Mouse (Mus musculus) hindbrain, embryonic 13.5 days (tissue): Measurements from ENCODE around the gene Usf1. TPM values are rescaled to one million over a fixed set of nuclear protein-coding genes. Genes with fewer than 3 reads are reported as not detected.

Experiments used
- ATAC-seq: fragments of 200-750 bp; cut with Nextera tagmentation; 2 replicates; pipeline ENCODE4 v1.8.0; 2017; ENCODE audit warnings: moderate TSS enrichment; ENCODE audit not compliant: low FRiP score
- H3K27ac ChIP-seq: fragments of 300-500 bp; sonication (generic); 2 replicates; pipeline ENCODE4 v1.5.1; 2015; ENCODE audit warnings: inconsistent platforms, mild to moderate bottlenecking, moderate library complexity
- H3K27me3 ChIP-seq: fragments of 300-500 bp; sonication (generic); 2 replicates; pipeline ENCODE4 v1.6.1; 2015; ENCODE audit warnings: mild to moderate bottlenecking, inconsistent platforms
- H3K36me3 ChIP-seq: fragments of 300-500 bp; sonication (generic); 2 replicates; pipeline ENCODE4 v1.6.1; 2015; ENCODE audit warnings: mild to moderate bottlenecking, inconsistent platforms
- H3K4me1 ChIP-seq: fragments of 300-500 bp; sonication (generic); replicated peaks from 2 replicates; pipeline ENCODE4 v1.6.1; 2015; ENCODE audit warnings: inconsistent platforms
- H3K4me2 ChIP-seq: fragments of 300-500 bp; sonication (generic); 2 replicates; pipeline ENCODE4 v1.6.1; 2015; ENCODE audit warnings: inconsistent platforms, mild to moderate bottlenecking, moderate library complexity
- H3K4me3 ChIP-seq: fragments of 300-500 bp; sonication (generic); 2 replicates; pipeline ENCODE4 v1.5.1; 2015; ENCODE audit warnings: mild to moderate bottlenecking, inconsistent platforms
- H3K9ac ChIP-seq: fragments of 300-500 bp; sonication (generic); 2 replicates; pipeline ENCODE4 v1.6.1; 2015; ENCODE audit warnings: mild to moderate bottlenecking, inconsistent platforms
- H3K9me3 ChIP-seq: fragments of 300-500 bp; sonication (generic); 2 replicates; pipeline ENCODE4 v1.6.1; 2016; ENCODE audit warnings: inconsistent platforms
- WGBS: fragments of 180-500 bp; shearing (Covaris S2); methylation state at CpG from one replicate; pipeline ENCODE4 v1.1.7; 2015; 5-methylcytosine and 5-hydroxymethylcytosine counted together
- polyA plus RNA-seq: library from polyadenylated mRNA; unstranded; fragments of >200 nt; fragmentation: Nextera tagmentation; extraction: Ambion mirVana; gene quantifications from 2 replicates; pipeline ENCODE4 v1.2.1, GENCODE M21; 2015

Usf1 gene
- polyA plus RNA-seq, 1 experiment from 2014 or later, result 209 TPM

GRCm38 (mm10) chr1:171441466-171442412, 30.6 kb downstream of the Usf1 start:
- no peaks in the 10 kb centered on the region for H3K9me3 ChIP-seq
- H3K4me3 ChIP-seq, result no peak overlapping the region
- no peak overlapping the region for H3K27ac ChIP-seq
- 62% methylated on average over 7 of the region's 7 CpGs for WGBS
- no peaks in the 10 kb centered on the region for H3K36me3 ChIP-seq
- H3K9ac ChIP-seq, result no peak overlapping the region
- ATAC-seq, result no peak
- no peak overlapping the region for H3K4me2 ChIP-seq
- H3K27me3 ChIP-seq, result peaks cover 34% of the 10 kb centered on the region
- H3K4me1 ChIP-seq, result peaks cover 10% of the 10 kb centered on the region

- 63% methylated on average over 8 of the region's 8 CpGs for WGBS
- Histone ChIP-seq H3K27ac (no peak overlapping the region), H3K27me3 (peaks cover 27% of the 10 kb centered on the region), H3K9ac (no peak overlapping the region), H3K4me1 (peaks cover 6% of the 10 kb centered on the region), H3K9me3 (no peaks in the 10 kb centered on the region), H3K36me3 (no peaks in the 10 kb centered on the region), H3K4me3 (no peak overlapping the region), H3K4me2 (no peak overlapping the region)
- ATAC-seq, result no peak
Observed at GRCm38 (mm10) chr1:171442413-171442760, 31.3 kb downstream of the Usf1 start.

- Histone ChIP-seq H3K9me3 (no peaks in the 10 kb centered on the region), H3K4me1 (no peaks in the 10 kb centered on the region), H3K27me3 (peaks cover under 1% of the 10 kb centered on the region; the same call in 1 of the 2 replicates), H3K36me3 (no peaks in the 10 kb centered on the region), H3K4me3 (no peak overlapping the region), H3K4me2 (no peak overlapping the region), H3K27ac (no peak overlapping the region), H3K9ac (no peak overlapping the region)
- WGBS, result 92% methylated on average over 5 of the region's 5 CpGs
- no peak for ATAC-seq
Observed at GRCm38 (mm10) chr1:171445050-171445449, 33.9 kb downstream of the Usf1 start.

GRCm38 (mm10) chr1:171446854-171447253, 35.7 kb downstream of the Usf1 start:
- 82% methylated on average over 7 of the region's 7 CpGs for WGBS
- H3K4me2 ChIP-seq, result no peak overlapping the region
- H3K9ac ChIP-seq, result no peak overlapping the region
- no peaks in the 10 kb centered on the region for H3K36me3 ChIP-seq
- no peaks in the 10 kb centered on the region for H3K9me3 ChIP-seq
- no peak for ATAC-seq
- H3K4me1 ChIP-seq, result no peaks in the 10 kb centered on the region
- H3K27ac ChIP-seq, result no peak overlapping the region
- H3K4me3 ChIP-seq, result no peak overlapping the region
- no peaks in the 10 kb centered on the region for H3K27me3 ChIP-seq

- Histone ChIP-seq H3K4me1 (no peaks in the 10 kb centered on the region), H3K27ac (no peak overlapping the region), H3K9me3 (no peaks in the 10 kb centered on the region), H3K27me3 (no peaks in the 10 kb centered on the region), H3K36me3 (no peaks in the 10 kb centered on the region), H3K4me2 (no peak overlapping the region), H3K9ac (no peak overlapping the region), H3K4me3 (no peak overlapping the region)
- no peak for ATAC-seq
- 79% methylated on average over 10 of the region's 10 CpGs for WGBS
Observed at GRCm38 (mm10) chr1:171447692-171448091, 36.6 kb downstream of the Usf1 start.

GRCm38 (mm10) chr1:171450062-171450461, 38.9 kb downstream of the Usf1 start:
- 92% methylated on average over 11 of the region's 11 CpGs for WGBS
- no peaks in the 10 kb centered on the region for H3K36me3 ChIP-seq
- H3K27me3 ChIP-seq, result no peaks in the 10 kb centered on the region
- no peak overlapping the region for H3K4me3 ChIP-seq
- ATAC-seq, result no peak
- no peak overlapping the region for H3K9ac ChIP-seq
- no peak overlapping the region for H3K27ac ChIP-seq
- no peaks in the 10 kb centered on the region for H3K4me1 ChIP-seq
- no peaks in the 10 kb centered on the region for H3K9me3 ChIP-seq
- no peak overlapping the region for H3K4me2 ChIP-seq

GRCm38 (mm10) chr1:171451001-171451400, 39.9 kb downstream of the Usf1 start:
- Histone ChIP-seq H3K9me3 (no peaks in the 10 kb centered on the region), H3K9ac (no peak overlapping the region), H3K4me2 (no peak overlapping the region), H3K4me1 (no peaks in the 10 kb centered on the region), H3K27me3 (no peaks in the 10 kb centered on the region), H3K27ac (no peak overlapping the region), H3K4me3 (no peak overlapping the region), H3K36me3 (no peaks in the 10 kb centered on the region)
- ATAC-seq, result no peak
- 90% methylated on average over 10 of the region's 10 CpGs for WGBS

GRCm38 (mm10) chr1:171452522-171452921, 41.4 kb downstream of the Usf1 start:
- ATAC-seq, result no peak
- 86% methylated on average over 5 of the region's 5 CpGs for whole genome bisulfite sequencing

GRCm38 (mm10) chr1:171452923-171453322, 41.8 kb downstream of the Usf1 start:
- no peaks in the 10 kb centered on the region for H3K36me3 ChIP-seq
- 85% methylated on average over 5 of the region's 5 CpGs for WGBS

More at GRCm38 (mm10) chr1:171452522-171452921, 41.4 kb downstream of the Usf1 start:
- Histone ChIP-seq H3K4me3 (no peak overlapping the region), H3K27me3 (no peaks in the 10 kb centered on the region), H3K9me3 (no peaks in the 10 kb centered on the region), H3K9ac (no peak overlapping the region), H3K27ac (no peak overlapping the region), H3K4me2 (no peak overlapping the region), H3K36me3 (no peaks in the 10 kb centered on the region), H3K4me1 (no peaks in the 10 kb centered on the region)

GRCm38 (mm10) chr1:171454926-171455325, 43.8 kb downstream of the Usf1 start:
- WGBS, result 90% methylated on average over 6 of the region's 6 CpGs

More at GRCm38 (mm10) chr1:171452923-171453322, 41.8 kb downstream of the Usf1 start:
- H3K9ac ChIP-seq, result no peak overlapping the region
- no peak overlapping the region for H3K4me3 ChIP-seq
- H3K9me3 ChIP-seq, result no peaks in the 10 kb centered on the region
- no peaks in the 10 kb centered on the region for H3K27me3 ChIP-seq
- no peak overlapping the region for H3K27ac ChIP-seq
- H3K4me1 ChIP-seq, result no peaks in the 10 kb centered on the region
- H3K4me2 ChIP-seq, result no peak overlapping the region
- ATAC-seq, result no peak

GRCm38 (mm10) chr1:171457568-171457967, 46.5 kb downstream of the Usf1 start:
- 97% methylated on average over 1 of the region's 1 CpGs for WGBS
- no peak overlapping the region for H3K4me2 ChIP-seq
- peaks cover 10% of the 10 kb centered on the region for H3K4me1 ChIP-seq
- no peak overlapping the region for H3K27ac ChIP-seq
- no peaks in the 10 kb centered on the region for H3K9me3 ChIP-seq
- no peak overlapping the region for H3K4me3 ChIP-seq
- H3K36me3 ChIP-seq, result no peaks in the 10 kb centered on the region
- no peak for ATAC-seq
- H3K9ac ChIP-seq, result no peak overlapping the region
- H3K27me3 ChIP-seq, result no peaks in the 10 kb centered on the region

More at GRCm38 (mm10) chr1:171454926-171455325, 43.8 kb downstream of the Usf1 start:
- H3K27ac ChIP-seq, result no peak overlapping the region
- no peaks in the 10 kb centered on the region for H3K27me3 ChIP-seq
- no peak for ATAC-seq
- no peak overlapping the region for H3K4me2 ChIP-seq
- no peaks in the 10 kb centered on the region for H3K9me3 ChIP-seq
- H3K4me3 ChIP-seq, result no peak overlapping the region
- no peaks in the 10 kb centered on the region for H3K36me3 ChIP-seq
- no peak overlapping the region for H3K9ac ChIP-seq
- H3K4me1 ChIP-seq, result peaks cover 4% of the 10 kb centered on the region

- Histone ChIP-seq H3K9me3 (no peaks in the 10 kb centered on the region), H3K4me3 (no peak overlapping the region), H3K9ac (no peak overlapping the region), H3K27me3 (no peaks in the 10 kb centered on the region), H3K27ac (0 out of 2 replicates have a peak overlapping the region, but pooled peaks have one; percentile 23), H3K4me2 (0 out of 2 replicates have a peak overlapping the region, but pooled peaks have one; percentile 0), H3K36me3 (no peaks in the 10 kb centered on the region), H3K4me1 (peaks cover 10% of the 10 kb centered on the region)
- WGBS, result 54% methylated on average over 5 of the region's 5 CpGs
- ATAC-seq, result 0 out of 2 replicates have a peak, but pooled peaks have one; percentile 21
Observed at GRCm38 (mm10) chr1:171459791-171460190, 48.7 kb downstream of the Usf1 start.
